Mouse (Mus musculus) C2C12 (cell line): ENCODE measurements around the gene Baiap3. TPM values are rescaled to one million over a fixed set of nuclear protein-coding genes. Genes with fewer than 3 reads are reported as not detected.

Source experiments
- H3K27me3 ChIP-seq: one replicate; pipeline ENCODE4 v1.6.1; 2011; ENCODE audit not compliant: control insufficient read depth, insufficient read depth, insufficient read length
- H3K36me3 ChIP-seq: one replicate; pipeline ENCODE4 v1.6.1; 2011; ENCODE audit not compliant: control insufficient read depth, insufficient read depth
- H3K4me3 ChIP-seq: one replicate; pipeline ENCODE4 v1.5.1; 2011; ENCODE audit warnings: mild to moderate bottlenecking, control low read depth; ENCODE audit not compliant: poor library complexity, insufficient read depth, severe bottlenecking
- H3K79me2 ChIP-seq: one replicate; pipeline ENCODE4 v1.6.1; 2011; ENCODE audit not compliant: control insufficient read depth, insufficient read depth
- H3K79me3 ChIP-seq: one replicate; pipeline ENCODE4 v1.6.1; 2011; ENCODE audit warnings: low read depth, control low read depth
- H3ac ChIP-seq: one replicate; pipeline ENCODE3; 2011; ENCODE audit warnings: low read depth; ENCODE audit not compliant: control insufficient read depth, insufficient read length
- CEBPB ChIP-seq: IDR thresholded peaks from one replicate; pipeline ENCODE4 v1.6.1; 2011; ENCODE audit warnings: low read depth, mild to moderate bottlenecking, control low read depth, moderate library complexity
- CTCF ChIP-seq: IDR thresholded peaks from one replicate; pipeline ENCODE4 v1.5.1; 2011; ENCODE audit not compliant: control insufficient read depth, insufficient read depth, insufficient read length
- FOSL1 ChIP-seq: IDR thresholded peaks from one replicate; pipeline ENCODE4 v1.8.0; 2011; ENCODE audit warnings: mild to moderate bottlenecking, low read length; ENCODE audit not compliant: poor library complexity, insufficient read depth, severe bottlenecking
- MAX ChIP-seq: IDR thresholded peaks from one replicate; pipeline ENCODE4 v1.6.1; 2011; ENCODE audit warnings: mild to moderate bottlenecking, control low read depth
- MYOD1 ChIP-seq: IDR thresholded peaks from one replicate; pipeline ENCODE4 v1.6.1; 2011; ENCODE audit warnings: low read depth; ENCODE audit not compliant: control insufficient read depth, insufficient read length
- MYOG ChIP-seq: IDR thresholded peaks from one replicate; pipeline ENCODE4 v1.6.1; 2011; ENCODE audit not compliant: control insufficient read depth, insufficient read length; ENCODE audit errors: extremely low read depth
- USF1 ChIP-seq: IDR thresholded peaks from one replicate; pipeline ENCODE4 v1.6.1; 2011; ENCODE audit warnings: low read depth, mild to moderate bottlenecking, control low read depth, moderate library complexity
- microRNA-seq: library from miRNA; unstranded; fragments of <30 nt; microRNA quantifications from one replicate; pipeline ENCODE4, GENCODE M21; 2019; ENCODE audit warnings: borderline microRNAs expressed
- polyA plus RNA-seq: library from polyadenylated mRNA; unstranded; fragments of >200 nt; fragmentation: generic; extraction: Trizol; gene quantifications from one replicate; pipeline ENCODE4 v1.2.1, GENCODE M21; 2012; ENCODE audit warnings: missing spikeins

Gene Baiap3
- polyA plus RNA-seq, 1 experiment, result 0.16 TPM

DNA sequence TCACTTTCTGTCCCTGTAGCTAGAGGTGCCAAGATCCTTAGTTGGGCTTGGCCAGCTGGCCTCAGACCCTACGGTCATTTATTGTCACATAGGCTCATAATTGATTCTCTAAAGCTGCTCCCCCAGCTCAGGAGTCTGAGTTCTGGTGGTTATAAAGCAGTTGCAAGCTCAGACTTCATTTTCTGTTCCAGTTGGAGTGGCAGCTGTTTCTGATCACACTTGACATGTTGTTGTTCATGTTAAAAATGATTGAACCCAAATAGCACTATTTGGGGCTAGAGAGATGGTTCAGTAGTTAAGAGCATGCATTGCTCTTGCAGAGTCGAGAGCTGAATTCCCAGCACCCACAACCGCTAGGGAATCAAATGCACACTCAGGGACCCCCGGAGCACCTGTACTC, 46.2 kb downstream of the Baiap3 start:
- Histone ChIP-seq H3K4me3 (no peak overlapping the region), H3K27me3 (no peaks in the 10 kb centered on the region), H3K36me3 (peaks cover 30% of the 10 kb centered on the region), H3K79me3 (no peaks in the 10 kb centered on the region), H3K79me2 (no peaks in the 10 kb centered on the region), H3ac (no peak overlapping the region)
- TF ChIP-seq CEBPB (no peak), USF1 (no peak), FOSL1 (no peak), MYOG (no peak), CTCF (no peak), MAX (no peak), MYOD1 (no peak)

DNA sequence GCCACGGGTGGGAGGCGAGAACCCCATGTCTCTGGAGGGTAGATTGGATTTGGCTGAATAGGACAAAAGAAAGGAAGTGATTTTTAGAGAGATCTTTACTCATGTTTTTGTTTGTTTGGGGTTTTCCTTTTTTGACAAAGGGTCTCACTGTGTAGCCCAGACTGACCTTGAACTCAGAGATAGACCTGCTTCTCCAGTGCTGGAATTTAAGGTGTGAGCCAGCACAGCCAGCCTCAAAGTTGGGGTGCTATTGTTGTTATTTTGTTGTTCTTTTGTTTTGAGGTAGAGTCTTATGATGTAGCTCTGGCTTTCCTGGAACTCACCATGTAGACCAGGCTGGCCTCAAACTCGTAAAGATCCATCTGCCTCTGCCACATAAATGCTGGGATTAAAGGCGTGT, 53.8 kb downstream of the Baiap3 start:
- no peak overlapping the region for H3K4me3 ChIP-seq
- H3K36me3 ChIP-seq, result peaks cover 6% of the 10 kb centered on the region
- TF ChIP-seq FOSL1 (no peak), MYOD1 (no peak), CEBPB (no peak), MYOG (no peak), USF1 (no peak), MAX (no peak), CTCF (no peak)
- no peaks in the 10 kb centered on the region for H3K79me2 ChIP-seq
- H3ac ChIP-seq, result no peak overlapping the region
- H3K27me3 ChIP-seq, result no peaks in the 10 kb centered on the region
- no peaks in the 10 kb centered on the region for H3K79me3 ChIP-seq

Small RNAs within 50 kb of the gene (microRNA-seq; reads per million reads assigned to microRNA genes)
- gene Mir3547, result 0.32 reads per million

Other genes with a start within 250 kb of the Baiap3 start
- 4.3 TPM for gene Cramp1l, start 240.6 kb downstream of the Baiap3 start, polyA plus RNA-seq
- 7.5 TPM for gene Ift140, start 240.3 kb downstream of the Baiap3 start, polyA plus RNA-seq
- gene Tmem204, start 172.8 kb downstream of the Baiap3 start, polyA plus RNA-seq, result 0.37 TPM
- 18.3 TPM for gene Telo2, start 140.4 kb downstream of the Baiap3 start, polyA plus RNA-seq
- gene Ptx4, start 135.6 kb downstream of the Baiap3 start, polyA plus RNA-seq, result not detected
- gene Clcn7, start 123.0 kb downstream of the Baiap3 start, polyA plus RNA-seq, result 19.9 TPM
- gene Ccdc154, start 93.9 kb downstream of the Baiap3 start, polyA plus RNA-seq, result not detected
- gene Gm38655, start 80.9 kb downstream of the Baiap3 start, polyA plus RNA-seq, result not detected
- gene BC003965, start 71.8 kb downstream of the Baiap3 start, polyA plus RNA-seq, result 14.3 TPM
- gene Unkl, start 68.0 kb downstream of the Baiap3 start, polyA plus RNA-seq, result 1.8 TPM
- 22.7 TPM for gene Gnptg, start 16.2 kb downstream of the Baiap3 start, polyA plus RNA-seq
- gene Tsr3, start 16.2 kb downstream of the Baiap3 start, polyA plus RNA-seq, result 39.3 TPM
- gene Ube2i, start 18.3 kb upstream of the Baiap3 start, polyA plus RNA-seq, result 405 TPM
- not detected for gene Prss34, start 42.0 kb upstream of the Baiap3 start, polyA plus RNA-seq
- not detected for gene Prss28, start 52.3 kb upstream of the Baiap3 start, polyA plus RNA-seq
- gene Prss29, start 62.3 kb upstream of the Baiap3 start, polyA plus RNA-seq, result not detected
- 2.5 TPM for gene Tpsab1, start 89.2 kb upstream of the Baiap3 start, polyA plus RNA-seq
- gene Tpsb2, start 109.9 kb upstream of the Baiap3 start, polyA plus RNA-seq, result not detected
- not detected for gene Tpsg1, start 112.9 kb upstream of the Baiap3 start, polyA plus RNA-seq
- not detected for gene Cacna1h, start 177.4 kb upstream of the Baiap3 start, polyA plus RNA-seq
- gene Tekt4, start 198.3 kb upstream of the Baiap3 start, polyA plus RNA-seq, result not detected
- not detected for gene Sstr5, start 240.9 kb upstream of the Baiap3 start, polyA plus RNA-seq